ENCODE assay signal across 8 mouse cellular contexts in genomic region chr14:121062238-121063082, GRCm38 (mm10). TPM values are rescaled to one million over a fixed set of nuclear protein-coding genes. Genes with fewer than 3 reads are reported as not detected.
DNase-seq lines count a peak whose midpoint lies in the region; ATAC-seq lines count a peak whose summit lies in the region.

No protein-coding gene starts in this region.

- ATAC-seq in heart, embryonic 12.5 days (ENCODE audit: insufficient number of reproducible peaks, low FRiP score): peak; percentile 70
- no peak; the same call in 1 of the 2 replicates for ATAC-seq in liver, embryonic 11.5 days (replicated peaks; ENCODE audit: low FRiP score)
- no peak for ATAC-seq in megakaryocyte-erythroid progenitor cell, adult 5-6 weeks (replicated peaks; ENCODE audit: low FRiP score, low TSS enrichment, poor library complexity, severe bottlenecking)

- peak overlapping the region; percentile 34 for H3K4me2 ChIP-seq in heart, embryonic 12.5 days
- no peak overlapping the region for H3K4me2 ChIP-seq in liver, embryonic 11.5 days

- H3K4me1 ChIP-seq in heart, embryonic 12.5 days (replicated peaks): peaks cover 57% of the 10 kb centered on the region
- H3K4me1 ChIP-seq in liver, embryonic 11.5 days (replicated peaks; ENCODE audit: control insufficient read depth, insufficient read depth, low read length): peaks cover 18% of the 10 kb centered on the region

- H3K9me3 ChIP-seq in heart, embryonic 12.5 days (replicated peaks): peaks cover 3% of the 10 kb centered on the region; the same call in 1 of the 2 replicates
- H3K9me3 ChIP-seq in liver, embryonic 11.5 days (ENCODE audit: control insufficient read depth, low read length): no peaks in the 10 kb centered on the region

- peak overlapping the region; percentile 30 for H3K9ac ChIP-seq in heart, embryonic 12.5 days
- no peak overlapping the region for H3K9ac ChIP-seq in liver, embryonic 11.5 days (ENCODE audit: low read depth, low read length)

- DNase-seq in gastrocnemius, postnatal 4 days (ENCODE audit: low spot score in 2 of 2): peak; percentile 28 to 67
- DNase-seq in gastrocnemius, adult 18-20 months (ENCODE audit: low spot score): no peak
- DNase-seq in cerebellum, postnatal 25 days: peak; percentile 68 to 69
- peak; percentile 58 for DNase-seq in kidney, postnatal 10 days
- peak; percentile 41 for DNase-seq in liver, embryonic 11.5 days (ENCODE audit: low spot score)
- peak; percentile 70 to 80 for DNase-seq in right cerebral cortex, adult 2 months (ENCODE audit: low spot score in 2 of 2)

- 25% methylated on average over 14 of the region's 14 CpGs for WGBS in heart, embryonic 12.5 days
- 50% methylated on average over 14 of the region's 14 CpGs for WGBS in liver, embryonic 11.5 days

- peak overlapping the region; percentile 61 for H3K27ac ChIP-seq in heart, embryonic 12.5 days (ENCODE audit: poor library complexity, severe bottlenecking)
- H3K27ac ChIP-seq in liver, embryonic 11.5 days (ENCODE audit: low read depth, low read length): no peak overlapping the region; the same call in 1 of the 2 replicates

- H3K36me3 ChIP-seq in heart, embryonic 12.5 days: peaks cover 8% of the 10 kb centered on the region
- H3K36me3 ChIP-seq in liver, embryonic 11.5 days (ENCODE audit: control insufficient read depth, insufficient read depth, low read length): peaks cover 3% of the 10 kb centered on the region; the same call in 1 of the 2 replicates

- H3K27me3 ChIP-seq in heart, embryonic 12.5 days (replicated peaks): no peaks in the 10 kb centered on the region
- no peaks in the 10 kb centered on the region for H3K27me3 ChIP-seq in liver, embryonic 11.5 days (replicated peaks; ENCODE audit: control insufficient read depth, insufficient read depth, low read length)

- no peak overlapping the region for H3K4me3 ChIP-seq in heart, embryonic 12.5 days
- H3K4me3 ChIP-seq in liver, embryonic 11.5 days (ENCODE audit: low read depth, low read length): no peak overlapping the region

RNA-seq across cellular contexts. Expression of gene Farp1, which starts 27.5 kb away (rescaled TPM):
- total RNA-seq in gastrocnemius, postnatal 4 days (2021): 10 to 100 TPM; 64.2 to 65.8 TPM
- 1 to 10 TPM; 5.3 to 6.1 TPM for total RNA-seq in gastrocnemius, adult 18-20 months (2021)
- polyA plus RNA-seq in heart, embryonic 12.5 days (2016; fragmentation: Nextera tagmentation; extraction: Ambion mirVana): 32.4 and 33.0 TPM in 2 replicates
- 14.9 and 17.6 TPM in 2 replicates for polyA plus RNA-seq in liver, embryonic 11.5 days (2014; fragmentation: Nextera tagmentation; extraction: Ambion mirVana)
- total RNA-seq in megakaryocyte-erythroid progenitor cell, adult 5-6 weeks (2014; fragmentation: Nextera tagmentation): 0.20 TPM in 1 of 2 replicates, not detected in the other
- not detected in 2 replicates for total RNA-seq in megakaryocyte-erythroid progenitor cell, adult 5-6 weeks (2017)

Comparison
In these comparisons a context has a peak if more than half of its experiments do, and no peak if none do; other contexts are left out.
1. RNA of gene Farp1, which starts 27.5 kb away (total RNA-seq): 64.2 to 65.8 TPM in gastrocnemius, postnatal 4 days; 5.3 to 6.1 TPM in gastrocnemius, adult 18-20 months and 0.20 TPM in megakaryocyte-erythroid progenitor cell, adult 5-6 weeks; every median in the first group is over 4 times any median in the second.